Mouse (Mus musculus) lung, adult 2 months (tissue): ENCODE measurements around the gene Galnt7. TPM values are rescaled to one million over a fixed set of nuclear protein-coding genes. Genes with fewer than 3 reads are reported as not detected.

Source experiments
- DNase-seq: peaks from one replicate; pipeline ENCODE4 v3.0.0; 2022
- H3K4me1 ChIP-seq: fragments of 200-500 bp; 2 replicates; pipeline ENCODE4 v1.6.1; 2011; ENCODE audit warnings: low read length; ENCODE audit not compliant: control insufficient read depth, insufficient read depth
- H3K4me3 ChIP-seq: fragments of 200-500 bp; replicated peaks from 2 replicates; pipeline ENCODE3; 2011; ENCODE audit warnings: low read depth, mild to moderate bottlenecking, control low read depth, low read length; ENCODE audit errors: extremely low read depth
- CTCF ChIP-seq: fragments of 200-500 bp; IDR thresholded peaks from 2 replicates; pipeline ENCODE4 v1.5.1; 2011; ENCODE audit warnings: mild to moderate bottlenecking, low read length, control low read depth; ENCODE audit not compliant: insufficient read depth
- POLR2A ChIP-seq: fragments of 200-500 bp; IDR thresholded peaks from 2 replicates; pipeline ENCODE4 v1.6.1; 2011; ENCODE audit warnings: low read depth, mild to moderate bottlenecking, control low read depth, low read length, borderline replicate concordance; ENCODE audit errors: extremely low read depth
- WGBS: fragments of 180-500 bp; shearing (Covaris S2); methylation state at CpG from one replicate; pipeline ENCODE4 v1.1.7; 2018; 5-methylcytosine and 5-hydroxymethylcytosine counted together
- polyA plus RNA-seq: library from polyadenylated mRNA; depleted of rRNA; stranded (reverse); fragments of >200 nt; gene quantifications from 2 replicates; pipeline ENCODE4 v1.2.3, GENCODE M21; 2012

Galnt7 gene
- polyA plus RNA-seq, 1 experiment: 2.0 TPM

- 48% methylated on average over 11 of the region's 11 CpGs for WGBS
- Histone ChIP-seq H3K4me3 (no peak overlapping the region), H3K4me1 (no peaks in the 10 kb centered on the region)
- TF ChIP-seq POLR2A: no peak
- TF ChIP-seq CTCF: no peak
- no peak for DNase-seq
Observed at GRCm38 (mm10) chr8:57610706-57611418, 42.0 kb downstream of the Galnt7 start.

GRCm38 (mm10) chr8:57602511-57602910 is 50.3 kb downstream of the Galnt7 start:
- no peak for DNase-seq
- Histone ChIP-seq H3K4me3 (no peak overlapping the region), H3K4me1 (no peaks in the 10 kb centered on the region)
- TF ChIP-seq POLR2A (no peak), CTCF (no peak)
- WGBS: 78% methylated on average over 5 of the region's 5 CpGs

GRCm38 (mm10) chr8:57601987-57602418 is 50.8 kb downstream of the Galnt7 start:
- no peak for DNase-seq

GRCm38 (mm10) chr8:57599813-57600555 is 52.8 kb downstream of the Galnt7 start:
- Histone ChIP-seq H3K4me3 (no peak overlapping the region), H3K4me1 (no peaks in the 10 kb centered on the region)
- no peak for TF ChIP-seq CTCF
- TF ChIP-seq POLR2A: no peak
- 34% methylated on average over 22 of the region's 22 CpGs for WGBS
- no peak for DNase-seq

More at GRCm38 (mm10) chr8:57601987-57602418, 50.8 kb downstream of the Galnt7 start:
- Histone ChIP-seq H3K4me3 (no peak overlapping the region), H3K4me1 (no peaks in the 10 kb centered on the region)
- TF ChIP-seq POLR2A: no peak
- TF ChIP-seq CTCF: no peak
- WGBS: 66% methylated on average over 12 of the region's 12 CpGs

- TF ChIP-seq CTCF: no peak
- TF ChIP-seq POLR2A: no peak
- H3K4me1 ChIP-seq: no peaks in the 10 kb centered on the region
- H3K4me3 ChIP-seq: no peak overlapping the region
- WGBS: 77% methylated on average over 3 of the region's 3 CpGs
- DNase-seq: no peak
Observed at GRCm38 (mm10) chr8:57595853-57596252, 57.0 kb downstream of the Galnt7 start.

- no peak for DNase-seq
- 52% methylated on average over 6 of the region's 6 CpGs for WGBS
- H3K4me1 ChIP-seq: no peaks in the 10 kb centered on the region
- TF ChIP-seq POLR2A (no peak), CTCF (no peak)
- no peak overlapping the region for H3K4me3 ChIP-seq
Observed at GRCm38 (mm10) chr8:57594175-57594885, 58.5 kb downstream of the Galnt7 start.

GRCm38 (mm10) chr8:57592604-57593003 is 60.2 kb downstream of the Galnt7 start:
- Histone ChIP-seq H3K4me3 (no peak overlapping the region), H3K4me1 (no peaks in the 10 kb centered on the region)
- no peak for DNase-seq
- TF ChIP-seq CTCF (no peak), POLR2A (no peak)
- 59% methylated on average over 7 of the region's 7 CpGs for WGBS

GRCm38 (mm10) chr8:57591681-57592080 is 61.2 kb downstream of the Galnt7 start:
- no peak overlapping the region for H3K4me3 ChIP-seq
- DNase-seq: no peak
- no peaks in the 10 kb centered on the region for H3K4me1 ChIP-seq
- WGBS: 93% methylated on average over 4 of the region's 4 CpGs
- TF ChIP-seq POLR2A: no peak
- no peak for TF ChIP-seq CTCF

- WGBS: 61% methylated on average over 8 of the region's 8 CpGs
- no peak for DNase-seq
- Histone ChIP-seq H3K4me1 (no peaks in the 10 kb centered on the region), H3K4me3 (no peak overlapping the region)
- TF ChIP-seq CTCF (no peak), POLR2A (no peak)
Observed at GRCm38 (mm10) chr8:57590015-57590414, 62.8 kb downstream of the Galnt7 start.
